Mouse (Mus musculus) fibroblast of lung, adult 2 months (primary cell): ENCODE measurements around the gene Rab37.

ENCODE experiments used
- DNase-seq: peaks from one replicate; pipeline ENCODE4 v3.0.0-alpha.2; 2011; ENCODE audit warnings: low read depth

Rab37 gene

GRCm38 (mm10) chr11:115091362-115091901 lies at the start of gene Rab37:
Gene Rab37 (plus strand): TSS chr11:115091431.
- DNase-seq: no peak

DNA sequence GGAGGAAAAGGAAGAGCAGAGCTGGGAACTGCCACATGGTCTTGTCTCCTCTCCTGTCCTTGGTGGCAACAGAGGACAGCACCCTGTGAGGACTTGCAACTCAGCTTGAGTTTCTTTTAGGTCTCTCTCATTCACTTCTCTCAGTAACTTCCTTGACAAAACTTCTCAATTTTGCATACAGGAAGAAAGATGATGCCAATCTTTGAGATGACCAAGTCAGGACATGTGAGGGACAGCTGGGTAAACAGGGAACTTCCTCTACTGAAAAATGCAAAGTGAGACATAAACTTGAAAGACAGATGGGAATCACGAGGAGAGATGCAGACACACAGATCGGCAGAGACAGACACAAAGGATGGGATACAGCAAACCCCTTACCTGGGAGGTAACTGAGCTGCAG lies 43.0 kb upstream of the Rab37 start, which contains the start of gene Cd300ld3:
TSS of gene Cd300ld3 (minus strand) at position 151 of the 400 bp plus-strand sequence.
- DNase-seq: no peak

DNA sequence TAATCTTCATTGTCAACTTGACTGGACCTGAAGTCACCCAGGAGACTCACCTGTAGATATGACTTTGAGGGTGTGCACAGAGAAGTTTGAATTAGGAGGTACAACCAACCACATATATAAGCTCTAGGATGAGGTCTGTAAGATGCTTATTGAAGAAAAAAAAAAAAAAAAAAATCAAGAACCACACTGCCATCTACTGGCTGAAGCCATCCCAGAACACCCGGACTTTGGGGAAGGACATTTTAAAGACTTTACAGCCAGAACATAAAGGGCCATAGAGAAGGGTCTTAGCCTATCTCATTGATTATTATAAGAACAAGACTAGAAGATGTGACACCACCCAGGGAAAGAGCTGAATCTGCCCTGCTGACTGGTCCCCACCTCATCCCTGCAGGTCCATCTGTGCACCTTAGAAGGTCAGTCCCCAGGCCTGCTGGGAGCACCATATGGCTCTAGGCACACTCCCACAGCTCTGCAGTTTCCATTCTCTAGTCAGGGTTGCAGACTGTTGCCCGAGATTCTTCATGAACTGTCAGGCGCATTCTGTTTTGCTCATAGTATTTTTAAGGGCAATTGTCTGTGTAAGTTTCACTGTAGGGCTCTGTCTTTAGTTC lies 41.8 kb upstream of the Rab37 start:
- no peak for DNase-seq

DNA sequence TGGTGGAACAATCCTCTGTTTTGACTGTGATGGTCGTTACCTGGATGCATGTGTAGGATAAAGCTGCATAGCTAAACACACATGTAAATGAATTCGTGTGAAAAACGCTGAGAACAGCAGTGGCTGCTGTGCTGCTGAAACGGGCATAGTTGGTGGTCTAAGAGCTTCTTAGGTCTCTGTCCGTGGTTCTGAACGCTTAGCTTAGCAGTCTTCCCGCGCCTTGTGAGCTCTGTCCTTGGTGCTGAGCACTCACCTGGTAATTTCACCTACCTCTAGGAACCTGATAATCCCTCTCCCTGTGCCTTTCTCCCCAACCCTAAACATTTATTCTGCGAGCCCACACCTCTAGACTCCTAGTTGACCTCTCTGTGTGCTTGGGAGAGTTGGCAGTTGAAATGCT lies 39.0 kb upstream of the Rab37 start:
- no peak for DNase-seq

GRCm38 (mm10) chr11:115052991-115053390 lies 38.2 kb upstream of the Rab37 start:
- DNase-seq: no peak

DNA sequence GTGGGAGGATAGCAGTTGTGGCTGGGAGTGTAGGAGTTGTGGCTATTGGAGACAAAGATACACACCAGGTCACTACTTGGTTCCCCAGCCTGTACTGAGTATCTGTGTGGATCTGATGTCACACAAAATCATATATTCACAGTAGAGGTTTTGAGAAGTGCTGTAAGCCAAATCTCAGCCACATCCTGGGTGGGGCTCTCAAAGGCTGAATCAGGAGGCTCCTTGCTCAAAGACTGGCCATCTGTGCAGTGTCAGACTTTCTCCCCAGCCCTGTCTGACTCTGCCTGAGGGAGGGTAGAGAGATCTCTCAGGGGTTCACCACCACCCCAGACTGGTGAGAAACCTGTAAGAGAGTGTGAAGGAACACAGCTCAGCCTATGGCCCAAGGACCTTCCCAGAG lies 36.7 kb upstream of the Rab37 start:
- no peak for DNase-seq

DNA sequence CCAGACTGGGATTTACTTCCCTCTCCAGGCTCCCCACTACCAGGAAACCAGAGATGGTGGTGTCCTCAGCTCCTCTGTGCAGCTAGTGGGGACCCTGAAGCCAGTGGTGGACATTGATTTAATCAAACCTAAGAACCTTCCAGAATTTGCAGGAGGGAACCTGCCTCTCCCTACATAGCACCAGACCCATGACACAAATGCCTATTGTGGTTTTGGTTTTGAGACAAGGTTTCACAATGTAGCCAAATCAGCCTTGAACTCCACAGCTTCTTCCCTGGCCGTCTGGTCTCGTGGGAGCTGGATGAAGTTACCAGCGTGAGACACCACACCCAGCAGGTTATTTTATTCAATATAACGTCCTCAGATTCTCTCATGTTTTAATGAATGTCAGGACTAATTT lies 32.5 kb upstream of the Rab37 start:
- DNase-seq: no peak

- no peak for DNase-seq
Measured at GRCm38 (mm10) chr11:115059797-115060196, 31.4 kb upstream of the Rab37 start.

GRCm38 (mm10) chr11:115062077-115062476 lies 29.2 kb upstream of the Rab37 start, which contains the start of gene Cd300e:
Gene Cd300e (minus strand): TSS chr11:115062177.
- DNase-seq: no peak

DNA sequence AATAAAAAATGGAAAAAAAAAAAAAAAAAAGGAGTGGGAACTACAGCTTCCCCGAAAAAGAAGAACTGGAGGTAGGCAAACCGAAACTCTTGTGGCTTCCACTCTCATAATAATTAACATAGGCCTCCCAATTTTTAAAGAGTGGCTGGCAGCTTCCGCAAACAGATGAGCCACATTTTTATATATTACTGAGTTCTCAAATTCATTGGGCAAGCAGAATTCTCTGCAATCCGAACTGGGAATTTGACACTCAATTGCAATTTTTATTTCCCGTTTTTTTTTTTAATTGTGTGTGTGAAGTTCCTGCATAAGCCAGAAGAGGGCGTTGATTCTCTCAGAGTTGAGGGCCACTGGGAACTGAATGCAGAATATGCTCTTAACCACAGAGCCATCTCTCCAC lies 24.5 kb upstream of the Rab37 start:
- no peak for DNase-seq

- DNase-seq: no peak
Measured at GRCm38 (mm10) chr11:115071015-115071551, 20.1 kb upstream of the Rab37 start.

DNA sequence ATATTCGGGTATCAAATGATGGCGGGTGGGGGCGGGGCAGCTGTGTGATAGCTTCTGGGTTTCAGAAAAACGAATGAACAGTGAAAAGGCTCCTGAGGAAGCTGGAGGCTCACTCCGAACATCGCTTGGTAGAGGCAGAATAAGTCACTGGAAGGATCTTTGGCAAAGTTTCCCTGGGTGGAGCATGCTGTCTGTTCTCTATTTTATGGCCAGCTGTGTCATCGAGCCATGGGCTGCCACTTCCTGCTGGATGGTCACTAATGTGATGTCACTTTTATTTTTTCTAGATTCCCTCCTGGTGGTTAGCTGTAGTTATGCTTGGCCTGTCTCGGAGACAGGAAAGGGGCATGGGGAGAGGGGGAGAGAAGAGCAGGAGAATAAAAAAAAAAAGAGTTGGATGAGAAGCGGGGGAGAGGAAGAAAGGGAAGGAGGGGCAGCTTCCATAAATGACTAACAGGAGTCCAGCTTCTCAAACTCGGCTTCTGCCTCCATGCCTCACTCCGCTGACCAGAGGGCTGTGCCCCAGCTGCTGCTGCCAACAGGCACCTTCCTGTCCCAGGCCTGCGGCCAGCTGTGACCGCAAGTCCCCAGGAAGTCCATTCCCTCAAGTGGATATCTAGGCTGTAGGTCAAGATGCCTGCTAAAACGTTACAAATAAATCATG lies 19.5 kb upstream of the Rab37 start:
- DNase-seq: peak; percentile 76

DNA sequence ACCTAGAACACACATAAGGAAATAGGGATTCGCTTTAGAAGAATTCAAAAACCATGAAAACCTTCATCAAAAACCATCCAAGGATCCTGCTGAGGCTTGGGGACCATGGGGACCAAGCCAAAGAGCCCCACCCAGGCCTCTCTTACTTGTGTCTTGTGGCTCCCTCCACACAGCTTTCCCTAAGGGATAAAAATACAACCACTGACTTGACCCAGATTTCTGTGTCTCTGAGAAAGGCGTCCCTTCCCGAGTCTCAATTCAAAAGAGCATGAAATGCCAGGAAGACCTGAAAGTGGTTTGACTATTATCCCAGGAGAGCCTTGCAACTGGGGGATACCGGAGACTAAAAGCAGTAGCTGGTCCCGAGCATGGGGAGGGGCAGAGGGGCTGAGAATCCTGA lies 18.2 kb upstream of the Rab37 start:
- DNase-seq: no peak

DNA sequence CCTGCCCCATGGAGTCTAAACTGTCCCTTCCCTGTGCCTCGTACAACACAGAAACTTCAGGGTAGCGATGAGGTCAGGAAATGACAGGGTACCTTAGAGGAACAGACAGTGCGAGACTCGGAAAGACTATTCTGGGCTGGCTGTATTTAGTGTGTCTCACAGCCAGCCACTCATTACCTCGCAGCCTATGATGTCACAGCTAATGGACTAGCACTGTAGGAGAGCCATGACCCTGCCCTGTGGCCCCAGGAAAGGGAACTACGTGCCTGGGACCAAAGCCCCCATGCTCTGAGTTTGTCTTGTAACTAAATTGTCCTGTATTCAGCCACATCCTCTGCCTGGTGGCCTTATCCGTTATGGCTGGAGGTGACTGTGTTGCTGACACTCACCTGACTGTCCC lies 15.8 kb upstream of the Rab37 start:
- no peak for DNase-seq

- no peak for DNase-seq
Measured at GRCm38 (mm10) chr11:115075859-115076258, 15.4 kb upstream of the Rab37 start.

- no peak for DNase-seq
Measured at GRCm38 (mm10) chr11:115077436-115077835, 13.8 kb upstream of the Rab37 start.

- no peak for DNase-seq
Measured at GRCm38 (mm10) chr11:115078680-115079079, 12.6 kb upstream of the Rab37 start.

DNA sequence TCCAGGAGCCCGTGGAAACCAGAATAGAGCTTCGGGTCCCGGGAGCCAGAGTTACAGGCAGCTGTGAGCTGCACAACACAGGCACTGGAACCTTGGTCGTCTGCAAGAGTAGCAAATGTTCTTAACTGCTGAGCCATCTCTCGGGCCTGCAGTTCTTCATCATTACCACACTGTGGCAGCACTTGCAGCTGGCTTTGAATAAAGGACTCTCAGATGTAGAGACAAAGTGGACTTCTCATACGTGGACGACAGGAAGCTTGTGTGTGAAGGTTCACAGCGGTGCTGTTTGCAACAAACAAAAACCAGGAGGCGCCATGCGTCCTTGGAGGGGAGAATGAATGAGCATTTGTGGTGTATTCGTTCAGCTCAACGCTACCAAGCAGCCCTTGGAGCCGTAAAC lies 10.3 kb upstream of the Rab37 start:
- DNase-seq: peak; percentile 27

DNA sequence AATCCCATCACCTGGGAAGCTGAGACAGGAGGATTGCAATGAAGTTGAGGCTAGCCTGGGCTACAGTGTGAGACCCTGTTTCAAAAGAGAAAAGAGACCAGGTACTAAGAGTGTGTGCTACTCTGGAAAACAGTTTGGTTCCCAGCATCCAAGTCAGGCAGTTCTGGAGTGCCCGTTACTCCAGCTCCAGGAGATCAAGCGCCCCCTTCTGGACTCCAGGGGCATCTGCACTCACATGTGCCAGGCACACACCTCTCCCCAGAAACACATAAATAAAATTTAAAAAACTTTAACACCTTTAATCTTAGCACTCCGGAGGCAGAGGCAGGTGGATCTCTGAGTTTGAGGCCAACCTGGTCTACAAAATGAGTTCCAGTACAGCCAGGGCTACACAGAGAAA lies 9.9 kb upstream of the Rab37 start:
- no peak for DNase-seq

- DNase-seq: no peak
Measured at GRCm38 (mm10) chr11:115082196-115082595, 9.0 kb upstream of the Rab37 start.

DNA sequence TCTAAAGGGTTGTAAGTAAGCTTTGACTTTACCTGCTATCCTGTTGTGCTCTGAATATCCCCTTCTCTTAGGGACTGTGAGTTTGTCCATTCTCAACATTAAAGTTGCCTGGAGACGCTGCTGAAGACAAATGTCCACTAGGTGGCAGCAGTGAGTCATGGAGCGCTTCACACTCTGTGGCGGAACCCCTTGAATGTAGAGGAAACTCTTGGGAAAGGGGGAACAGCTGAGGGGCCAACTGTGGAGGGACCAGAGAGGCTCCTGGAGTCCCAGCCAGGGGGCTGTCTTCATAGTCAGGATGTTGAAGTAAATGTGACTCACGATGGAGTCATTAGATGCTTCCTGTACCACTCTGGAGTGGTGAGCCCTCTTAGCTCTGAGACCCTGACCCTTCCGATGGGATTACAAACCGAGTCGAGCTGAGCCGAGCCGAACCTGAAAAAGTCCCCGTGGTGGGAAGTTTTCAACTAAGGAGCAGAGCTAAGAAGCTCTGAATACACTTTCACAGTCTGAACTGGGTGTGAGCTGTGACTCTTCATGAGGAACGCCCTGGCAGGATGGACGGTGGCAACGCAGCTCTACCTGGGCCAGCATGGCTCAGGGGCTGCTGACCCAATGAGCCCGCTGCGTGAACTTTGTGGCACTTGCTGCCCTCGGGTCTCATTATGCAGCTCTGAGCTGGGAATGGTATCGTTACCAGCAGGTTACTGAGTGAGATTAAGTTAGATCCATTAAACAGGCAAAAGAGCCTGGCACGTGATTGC lies 7.7 kb upstream of the Rab37 start:
- DNase-seq: peak; percentile 5

DNA sequence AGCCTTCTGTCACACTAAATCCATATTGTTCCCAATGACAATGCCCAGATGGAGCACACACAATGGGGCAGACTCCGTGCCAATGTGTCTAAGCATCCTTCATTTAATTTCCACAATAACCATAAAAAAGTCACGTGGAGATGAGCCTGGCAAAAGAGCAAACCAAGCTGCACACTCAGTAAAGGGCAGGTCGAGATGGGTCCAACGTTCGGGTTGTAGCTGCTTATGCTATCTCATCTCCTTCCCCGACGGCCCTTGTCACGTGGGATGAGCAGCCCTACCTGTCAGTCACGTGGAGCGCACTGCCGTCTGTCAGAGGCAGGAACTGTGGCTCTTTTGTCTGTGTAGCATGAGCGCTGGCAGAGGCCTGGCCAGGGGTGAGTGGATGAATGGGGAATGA lies 6.6 kb upstream of the Rab37 start:
- DNase-seq: no peak

DNA sequence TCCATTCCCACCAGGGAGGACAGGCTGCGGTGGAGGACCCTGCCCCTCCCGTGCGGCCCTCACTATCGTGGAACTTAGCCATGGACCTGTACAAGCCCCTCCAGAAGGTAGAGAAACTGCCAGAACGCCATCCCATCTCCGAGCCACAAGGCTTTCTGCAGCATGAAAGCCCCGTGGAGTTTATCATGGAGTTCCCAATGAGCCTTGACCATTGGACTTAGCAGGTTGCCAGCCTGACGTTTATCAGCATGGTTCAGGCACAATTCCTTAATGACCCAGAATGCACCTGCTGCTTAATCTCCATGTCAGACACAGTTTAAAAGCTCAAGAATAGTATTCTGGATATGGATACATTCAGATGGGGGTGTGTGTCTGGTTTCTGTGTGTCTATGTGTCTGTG lies 6.2 kb upstream of the Rab37 start:
- no peak for DNase-seq
